Mouse (Mus musculus) gastrocnemius, postnatal 10 days (tissue): ENCODE results near the gene Nlrp14. TPM values are rescaled to one million over a fixed set of nuclear protein-coding genes. Genes with fewer than 3 reads are reported as not detected.
"Not testable (repeated sequence)": the region's sequence is repeated elsewhere in the genome, so short reads cannot be mapped to it uniquely, and the experiment has no call there.

Experiments
- DNase-seq: peaks from one replicate; pipeline ENCODE4 v3.0.0; 2021; ENCODE audit warnings: mixed read lengths
- long read RNA-seq, 2 experiments: library from polyadenylated mRNA; stranded (forward); transcript quantifications; one replicate each; pipeline ENCODE4 v2.0.0; 2021
- total RNA-seq, 2 experiments: library from RNA; stranded (reverse); gene quantifications; 2 replicates each; pipeline ENCODE4 v1.2.3; 2021

The Nlrp14 gene
- not detected for total RNA-seq
- long read RNA-seq, experiment 1: 0 reads
- long read RNA-seq, experiment 2: 0 reads

DNA sequence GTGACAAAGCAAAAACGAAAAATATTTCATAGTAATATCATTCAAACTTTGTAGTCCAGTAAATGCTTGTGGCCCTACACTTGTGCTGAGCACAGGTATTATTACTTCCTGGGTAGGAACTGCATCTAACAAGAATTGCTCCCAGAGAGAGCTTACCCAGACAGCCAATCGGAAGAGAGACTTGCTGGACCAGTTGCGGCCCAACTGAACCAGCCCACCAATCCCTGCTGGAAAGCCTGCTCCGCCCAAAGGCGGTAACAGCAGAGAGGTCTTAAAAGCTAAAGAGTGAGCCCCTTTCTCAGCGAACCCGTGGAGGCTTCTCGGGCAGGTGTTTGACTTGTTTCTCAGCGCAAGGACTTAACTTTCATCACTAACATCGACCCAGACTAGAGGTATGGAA lies at the start of gene Nlrp14:
TSS of gene Nlrp14 (plus strand) at position 301 of the 400 bp plus-strand sequence.
- DNase-seq: no peak

DNA sequence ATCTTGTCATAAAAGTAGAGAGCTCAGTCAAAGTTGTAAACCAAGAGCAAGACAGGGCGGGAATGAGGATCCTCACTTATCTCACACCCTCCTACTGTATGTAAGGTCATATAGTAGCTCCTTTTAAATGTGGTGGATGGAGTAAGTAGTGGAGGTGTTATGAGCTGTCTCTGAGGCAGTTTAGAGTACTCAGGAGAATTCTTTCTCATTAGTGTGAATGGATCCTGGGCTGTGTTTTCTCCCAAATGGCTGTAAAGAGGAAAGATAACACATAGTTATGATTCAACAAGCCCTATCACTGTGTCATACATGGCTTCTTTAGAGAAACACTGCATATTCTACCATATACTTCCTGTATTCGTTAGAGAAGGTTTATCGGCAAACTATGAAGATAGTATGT lies 35.8 kb upstream of the Nlrp14 start, which contains the start of gene Olfr715:
TSS of gene Olfr715 (minus strand) at position 101 of the 400 bp plus-strand sequence.
- not testable (repeated sequence) for DNase-seq

DNA sequence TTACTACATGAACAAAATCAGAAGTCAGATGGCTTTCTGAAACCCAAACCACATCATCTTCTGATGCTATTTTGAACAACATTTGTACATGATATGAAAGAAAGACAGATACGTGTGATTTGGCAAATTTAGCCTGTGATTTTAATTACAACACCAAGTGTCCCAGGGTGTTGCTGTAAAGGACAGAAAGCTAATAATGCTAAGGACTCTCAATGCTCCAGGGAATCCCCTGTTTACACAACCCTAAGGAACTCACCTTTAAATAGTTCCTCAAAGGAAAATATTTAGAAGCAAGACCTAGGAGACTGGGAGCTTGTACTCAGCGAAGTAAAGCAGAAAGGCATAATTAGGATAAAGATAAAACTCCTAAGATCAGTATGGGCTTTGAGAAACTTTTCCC lies 28.8 kb upstream of the Nlrp14 start, which contains the start of gene Olfr716:
TSS of gene Olfr716 (plus strand) at position 301 of the 400 bp plus-strand sequence.
- not testable (repeated sequence) for DNase-seq

DNA sequence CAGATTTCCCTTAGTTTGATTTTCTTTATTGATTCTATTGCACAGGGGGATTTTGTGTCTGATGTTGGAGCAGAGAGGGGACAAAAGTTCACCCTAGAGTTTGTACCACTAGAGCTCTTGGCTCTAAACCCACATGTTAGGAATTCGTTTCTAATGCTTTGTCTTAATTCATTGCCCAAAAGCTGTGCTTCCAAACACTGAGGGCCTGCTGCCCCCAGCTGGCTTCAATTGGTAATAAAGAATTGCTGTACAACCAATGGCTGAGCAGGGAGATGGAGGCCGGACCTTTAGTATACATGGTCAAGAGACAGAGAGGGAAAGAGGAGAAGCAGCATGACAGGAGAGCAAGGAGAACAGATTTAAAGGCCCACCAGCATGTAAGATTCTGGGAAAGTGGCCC lies 13.6 kb downstream of the Nlrp14 start:
- no peak for DNase-seq

DNA sequence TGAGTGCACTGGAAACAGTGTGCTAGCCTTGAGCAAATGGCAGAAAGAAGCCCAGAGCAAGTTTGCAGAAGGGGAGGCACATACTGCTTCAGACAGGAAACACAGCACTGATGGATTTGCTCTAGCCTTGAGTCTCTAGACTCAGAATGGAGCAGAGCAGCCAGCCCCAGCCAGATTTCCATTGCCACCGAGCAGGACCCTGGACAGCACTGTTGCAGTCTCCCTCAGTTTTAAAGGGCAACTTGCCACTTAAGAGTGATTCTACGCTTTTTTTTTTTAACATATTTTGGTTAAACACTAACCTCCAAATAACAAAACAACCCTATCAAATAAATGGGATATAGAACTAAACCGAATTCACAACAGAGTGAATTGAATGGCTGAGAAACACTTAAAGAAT lies 35.0 kb downstream of the Nlrp14 start:
- no peak for DNase-seq

DNA sequence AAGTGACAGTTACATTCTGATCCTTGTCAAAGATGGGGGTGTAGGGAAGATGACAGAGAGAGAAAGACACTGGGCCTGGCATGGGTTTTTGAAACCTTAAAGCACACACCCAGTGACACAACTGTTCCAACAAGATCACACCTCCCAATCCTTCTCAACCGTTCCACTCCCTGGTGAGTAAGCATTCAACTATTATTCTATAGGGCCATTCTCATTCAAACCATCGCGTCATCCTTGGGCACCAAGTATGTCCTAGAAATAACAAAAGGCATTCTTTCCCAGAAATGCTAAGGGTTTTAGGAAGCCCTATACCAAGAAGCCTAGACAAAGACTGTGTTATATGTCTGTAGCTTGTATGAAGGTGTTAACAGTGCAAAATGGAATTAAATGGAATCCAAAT lies 41.1 kb downstream of the Nlrp14 start:
- DNase-seq: no peak

DNA sequence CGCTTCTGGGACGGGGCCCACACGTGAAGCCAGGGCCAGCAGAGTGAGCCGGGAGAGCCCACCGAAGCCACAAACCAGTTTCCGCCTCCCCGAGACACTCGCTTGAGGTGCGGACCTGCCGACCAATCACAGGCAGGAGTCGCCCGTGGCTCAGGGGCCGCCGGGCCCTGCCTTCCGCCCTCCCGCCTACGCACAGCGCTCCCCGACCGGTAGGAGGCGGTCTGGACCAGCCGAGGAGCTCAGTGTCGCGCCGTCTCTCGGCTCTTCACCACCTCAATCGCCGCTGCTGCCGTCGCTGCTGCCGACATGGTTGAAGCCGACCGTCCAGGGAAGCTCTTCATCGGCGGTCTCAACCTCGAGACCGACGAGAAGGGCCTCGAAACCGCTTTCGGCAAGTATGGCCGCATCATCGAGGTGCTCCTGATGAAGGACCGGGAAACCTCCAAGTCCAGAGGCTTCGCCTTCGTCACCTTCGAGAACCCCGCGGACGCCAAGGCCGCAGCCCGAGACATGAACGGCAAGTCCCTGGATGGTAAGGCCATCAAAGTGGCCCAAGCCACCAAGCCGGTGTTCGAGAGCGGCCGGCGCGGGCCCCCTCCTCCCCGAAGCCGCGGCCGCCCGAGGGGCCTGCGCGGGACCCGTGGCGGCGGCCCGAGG lies 42.5 kb downstream of the Nlrp14 start, which contains the start of gene Rbmxl2:
TSS of gene Rbmxl2 (plus strand) at position 242 of the 657 bp plus-strand sequence.
- DNase-seq: peak; percentile 6

DNA sequence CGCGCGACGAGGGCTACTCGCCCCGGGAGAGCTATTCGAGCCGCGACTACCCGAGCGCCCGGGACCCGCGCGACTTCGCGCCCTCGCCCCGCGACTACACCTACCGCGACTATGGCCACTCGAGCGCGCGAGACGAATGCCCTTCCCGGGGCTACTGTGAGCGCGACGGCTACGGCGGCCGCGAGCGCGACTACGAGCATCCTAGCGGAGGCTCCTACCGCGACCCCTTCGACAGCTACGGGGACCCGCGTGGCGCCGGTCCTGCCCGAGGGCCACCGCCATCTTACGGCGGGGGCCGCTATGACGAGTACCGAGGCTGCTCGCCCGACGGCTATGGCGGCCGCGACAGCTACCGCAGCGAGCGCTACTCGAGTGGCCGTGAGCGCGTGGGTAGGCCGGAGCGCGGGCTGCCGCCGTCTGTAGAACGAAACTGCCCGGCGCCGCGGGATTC lies 43.4 kb downstream of the Nlrp14 start:
- peak; percentile 6 for DNase-seq

DNA sequence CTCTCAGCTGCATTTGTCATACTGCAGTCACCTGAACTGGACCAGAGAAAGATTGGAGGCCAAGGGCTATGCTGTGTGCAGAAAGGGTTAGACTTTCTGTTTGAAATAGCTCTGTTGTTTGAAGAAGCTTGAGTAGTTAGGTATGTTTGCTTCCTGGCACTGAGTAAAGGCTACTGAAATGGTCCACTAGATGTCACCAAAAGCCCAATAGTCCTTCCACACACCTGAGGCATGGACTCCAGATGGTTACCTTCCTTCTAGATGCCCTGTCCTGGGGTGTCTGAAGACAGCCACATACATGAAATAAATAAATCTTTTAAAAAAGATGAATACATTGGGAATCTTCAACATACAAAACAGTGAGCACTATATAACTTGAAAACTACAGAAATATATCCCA lies 48.9 kb downstream of the Nlrp14 start:
- no peak for DNase-seq

DNA sequence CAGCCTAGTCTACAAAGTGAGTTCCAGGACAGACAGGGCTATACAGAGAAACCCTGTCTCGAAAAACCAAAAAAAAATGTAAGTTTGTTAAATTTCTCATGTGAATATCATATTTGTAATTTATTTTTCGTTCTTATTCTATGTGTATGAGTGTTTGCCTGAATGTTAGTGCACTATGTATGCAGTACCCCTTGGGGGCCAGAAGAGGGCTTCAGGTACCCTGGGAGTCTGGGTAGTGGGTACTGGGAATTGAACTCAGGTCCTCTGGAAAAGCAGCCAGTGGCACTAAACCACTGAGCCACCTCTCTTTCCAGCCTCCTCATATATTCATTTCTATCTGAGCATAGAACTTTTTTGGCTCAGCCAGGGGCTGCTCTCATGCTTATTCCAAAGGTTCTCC lies 50.1 kb downstream of the Nlrp14 start:
- DNase-seq: no peak

DNA sequence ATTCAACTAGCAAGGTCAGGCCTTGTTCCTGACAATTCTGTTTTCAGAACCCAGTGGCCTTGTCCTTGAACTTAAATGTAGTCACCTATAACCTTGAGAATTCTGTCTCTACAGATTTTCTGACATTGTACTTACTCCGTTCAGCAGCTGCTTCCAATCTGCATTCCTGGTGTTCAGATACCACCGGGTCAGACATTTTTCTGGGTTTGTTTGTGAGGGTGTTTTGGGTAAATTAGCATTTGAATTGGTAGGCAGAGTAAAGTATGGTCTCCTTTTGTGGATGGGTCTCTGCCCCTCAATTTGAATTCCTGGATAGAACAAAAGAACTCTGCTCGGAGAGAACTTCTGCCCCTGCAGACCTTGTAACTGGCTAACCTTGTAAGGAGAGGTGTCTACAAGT lies 70.1 kb downstream of the Nlrp14 start:
- no peak for DNase-seq

DNA sequence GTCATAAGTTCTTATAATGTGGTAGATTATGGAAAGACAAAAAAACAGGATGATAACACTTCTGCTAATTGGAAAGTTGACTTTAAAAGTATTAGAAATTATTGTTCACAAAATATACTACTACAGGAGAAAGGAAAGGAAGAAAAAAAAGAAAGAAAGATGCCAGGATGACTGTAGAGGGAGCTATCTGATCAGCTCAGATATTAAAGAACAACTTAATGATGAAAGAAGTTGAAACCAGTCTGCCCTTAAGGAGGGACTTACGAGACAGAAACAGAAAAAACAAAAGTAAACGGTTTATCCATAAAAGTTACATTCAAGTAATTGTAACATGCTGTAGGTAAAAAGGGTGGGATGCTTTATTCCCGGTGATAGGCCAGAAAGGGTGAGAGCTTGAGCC lies 70.7 kb downstream of the Nlrp14 start:
- DNase-seq: no peak

DNA sequence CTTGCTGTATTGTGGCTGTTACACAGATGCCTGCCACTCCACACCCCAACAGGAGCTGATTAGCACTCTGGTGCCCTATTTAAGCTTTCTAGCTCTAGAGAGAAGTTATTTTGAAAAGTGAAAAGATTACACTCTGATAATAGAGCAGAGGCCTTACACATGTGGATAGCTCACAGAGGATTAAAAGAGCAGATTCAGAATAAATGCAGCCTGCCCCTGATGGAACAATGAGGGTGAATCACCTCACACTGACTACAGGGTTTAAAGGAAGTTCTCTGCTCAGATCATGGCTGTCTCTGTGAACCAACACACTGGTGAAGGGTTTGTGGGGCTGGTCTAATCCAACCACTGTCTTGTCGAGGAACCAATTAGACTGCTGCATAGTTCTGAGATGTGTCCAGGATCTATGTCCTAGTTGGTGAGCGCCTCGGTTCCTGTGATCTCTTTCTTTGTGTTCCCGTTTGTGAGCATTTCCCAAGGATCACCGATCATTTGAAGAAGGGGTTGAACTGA lies 74.6 kb downstream of the Nlrp14 start:
- no peak for DNase-seq

Other genes starting within 250 kb of the Nlrp14 start
- not detected for gene Olfr709-ps1, start 234.8 kb upstream of the Nlrp14 start, total RNA-seq
- gene Olfr710, start 218.7 kb upstream of the Nlrp14 start, total RNA-seq: not detected
- not detected for gene Olfr6, start 203.1 kb upstream of the Nlrp14 start, total RNA-seq
- gene Olfr711, start 191.5 kb upstream of the Nlrp14 start, total RNA-seq: not detected
- gene Olfr2, start 160.9 kb upstream of the Nlrp14 start, total RNA-seq: not detected
- gene Olfr713, start 135.8 kb upstream of the Nlrp14 start, total RNA-seq: not detected
- gene Olfr714, start 96.0 kb upstream of the Nlrp14 start, total RNA-seq: not detected
- gene Olfr17, start 73.8 kb upstream of the Nlrp14 start, total RNA-seq: not detected
- gene Olfr715b, start 56.6 kb upstream of the Nlrp14 start, total RNA-seq: not detected
- not detected for gene Olfr715, start 35.9 kb upstream of the Nlrp14 start, total RNA-seq
- gene Olfr716, start 28.7 kb upstream of the Nlrp14 start, total RNA-seq: not detected
- gene Rbmxl2, start 42.5 kb downstream of the Nlrp14 start, total RNA-seq: not detected
- 1 to 10 TPM; 1.0 to 2.2 TPM for gene Syt9, start 203.7 kb downstream of the Nlrp14 start, total RNA-seq